Mouse (Mus musculus) myocyte (in vitro differentiated cells): Measurements from ENCODE around the gene Fndc10. TPM values are rescaled to one million over a fixed set of nuclear protein-coding genes. Genes with fewer than 3 reads are reported as not detected.

ENCODE experiments used
- H3K27me3 ChIP-seq: one replicate; pipeline ENCODE4 v1.6.1; 2011; ENCODE audit not compliant: control insufficient read depth, insufficient read depth, insufficient read length
- H3K36me3 ChIP-seq: one replicate; pipeline ENCODE4 v1.6.1; 2011; ENCODE audit not compliant: control insufficient read depth, insufficient read depth
- H3K4me2 ChIP-seq: one replicate; pipeline ENCODE4 v1.6.1; 2011; ENCODE audit warnings: low read depth, control low read depth
- H3K4me3 ChIP-seq: one replicate; pipeline ENCODE4 v1.5.1; 2011; ENCODE audit warnings: mild to moderate bottlenecking, control low read depth, moderate library complexity
- H3K79me2 ChIP-seq: one replicate; pipeline ENCODE4 v1.6.1; 2011; ENCODE audit not compliant: control insufficient read depth, insufficient read depth
- H3ac ChIP-seq: one replicate; pipeline ENCODE4 v1.6.1; 2011; ENCODE audit not compliant: control insufficient read depth, insufficient read length
- CEBPB ChIP-seq: IDR thresholded peaks from 2 replicates; pipeline ENCODE4 v1.6.1; 2011; ENCODE audit warnings: mild to moderate bottlenecking, moderate library complexity; ENCODE audit not compliant: poor library complexity, insufficient read depth, severe bottlenecking
- E2F4 ChIP-seq: IDR thresholded peaks from one replicate; pipeline ENCODE4 v1.6.1; 2011; ENCODE audit warnings: mild to moderate bottlenecking, control low read depth, moderate library complexity; ENCODE audit not compliant: insufficient read depth
- MAX ChIP-seq: IDR thresholded peaks from one replicate; pipeline ENCODE4 v1.6.1; 2011; ENCODE audit warnings: low read depth, mild to moderate bottlenecking, control low read depth
- MYOD1 ChIP-seq, 3 experiments: IDR thresholded peaks; one replicate each; pipeline ENCODE4 v1.6.1; 2011; ENCODE audit warnings: control low read depth in 2 of 3, low read depth in 2 of 3, mild to moderate bottlenecking in 2 of 3, moderate library complexity in 1 of 3; ENCODE audit not compliant: insufficient read length in 2 of 3, control insufficient read depth in 1 of 3
- MYOG ChIP-seq, 3 experiments: IDR thresholded peaks; one replicate each; pipeline ENCODE4 v1.6.1; 2011; ENCODE audit warnings: control low read depth in 2 of 3, low read depth in 2 of 3, mild to moderate bottlenecking in 2 of 3; ENCODE audit not compliant: insufficient read length in 2 of 3, control insufficient read depth in 1 of 3, insufficient read depth in 1 of 3
- POLR2A ChIP-seq: IDR thresholded peaks from one replicate; pipeline ENCODE4 v1.6.1; 2011; ENCODE audit warnings: low read depth, mild to moderate bottlenecking, control low read depth, moderate library complexity; ENCODE audit not compliant: insufficient read length
- POLR2AphosphoS2 ChIP-seq: IDR thresholded peaks from one replicate; pipeline ENCODE4 v1.6.1; 2011; ENCODE audit warnings: low read depth, control low read depth; ENCODE audit not compliant: insufficient read length
- REST ChIP-seq: IDR thresholded peaks from one replicate; pipeline ENCODE4 v1.6.1; 2011; ENCODE audit warnings: mild to moderate bottlenecking, control low read depth, moderate library complexity; ENCODE audit not compliant: insufficient read depth, insufficient read length
- SRF ChIP-seq: IDR thresholded peaks from one replicate; pipeline ENCODE4 v1.6.1; 2011; ENCODE audit warnings: low read depth; ENCODE audit not compliant: control insufficient read depth, insufficient read length
- TCF3 ChIP-seq: IDR thresholded peaks from one replicate; pipeline ENCODE4 v1.6.1; 2011; ENCODE audit warnings: low read depth, control low read depth; ENCODE audit not compliant: insufficient read length
- USF1 ChIP-seq: IDR thresholded peaks from one replicate; pipeline ENCODE4 v1.6.1; 2011; ENCODE audit warnings: low read depth, mild to moderate bottlenecking, control low read depth, moderate library complexity
- polyA plus RNA-seq: library from polyadenylated mRNA; unstranded; fragments of >200 nt; fragmentation: generic; extraction: Trizol; gene quantifications from one replicate; pipeline ENCODE4 v1.2.1, GENCODE M21; 2012; ENCODE audit warnings: missing spikeins

Fndc10 gene
- polyA plus RNA-seq, 1 experiment, result 8.3 TPM

DNA sequence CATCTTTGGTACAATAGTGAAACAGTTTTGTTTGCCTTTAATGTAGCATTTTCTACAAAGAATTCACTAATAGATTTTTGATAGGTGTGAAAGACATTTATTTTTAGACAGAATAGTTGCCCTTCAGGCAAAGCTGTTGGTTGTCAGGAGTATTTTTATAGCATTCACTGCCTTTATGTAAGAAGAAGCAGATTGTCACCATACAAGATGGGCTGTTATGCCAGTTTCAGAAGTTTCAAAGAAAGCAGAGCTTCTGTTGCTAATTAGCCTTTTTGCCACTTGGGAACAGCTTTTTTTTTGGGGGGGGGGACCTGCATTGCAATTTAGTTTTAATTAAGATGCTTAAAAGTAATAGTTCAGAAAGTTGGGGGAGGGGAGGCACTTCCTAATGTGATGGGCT, 14.8 kb downstream of the Fndc10 start:
- Histone ChIP-seq H3ac (no peak overlapping the region), H3K4me3 (no peak overlapping the region), H3K36me3 (no peaks in the 10 kb centered on the region), H3K79me2 (peaks cover 88% of the 10 kb centered on the region), H3K27me3 (no peaks in the 10 kb centered on the region), H3K4me2 (no peak overlapping the region)
- TF ChIP-seq POLR2AphosphoS2 (no peak), SRF (no peak), CEBPB (no peak)

DNA sequence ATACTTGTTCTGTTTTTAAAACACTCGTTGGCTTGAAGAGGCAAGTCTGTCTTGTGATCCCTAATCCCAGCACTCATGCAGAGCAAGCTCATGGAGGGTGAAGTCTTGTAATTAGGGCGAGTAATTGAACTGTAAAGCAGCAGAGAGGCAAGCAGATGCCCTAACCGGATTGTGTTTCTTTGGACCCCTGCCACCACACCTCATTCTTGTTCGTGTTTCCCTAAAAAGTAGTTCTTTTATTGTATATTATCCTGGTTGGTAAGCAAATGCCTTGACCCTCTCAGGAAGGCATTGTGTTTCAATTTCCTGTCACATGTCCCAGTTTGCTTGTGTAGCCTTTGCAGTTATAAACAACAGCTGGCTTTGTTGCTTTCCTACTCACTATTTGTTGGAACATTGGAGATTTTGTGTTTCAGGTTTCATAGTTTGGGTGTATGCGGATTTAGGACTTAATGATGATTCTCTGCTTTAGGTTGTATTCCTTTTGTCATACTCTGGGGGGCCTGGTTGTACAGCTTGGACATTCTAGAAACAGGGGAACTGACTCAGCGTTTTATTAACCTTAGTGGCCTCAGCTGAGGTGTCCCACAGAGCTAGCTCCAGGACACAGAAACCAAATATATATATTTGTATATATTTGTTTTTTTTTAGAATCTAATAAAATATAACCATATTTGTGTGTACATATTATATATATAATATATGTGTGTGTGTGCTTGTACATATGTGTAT, 16.5 kb downstream of the Fndc10 start:
- Histone ChIP-seq H3K4me2 (peak overlapping the region; percentile 51), H3K27me3 (no peaks in the 10 kb centered on the region), H3K36me3 (peaks cover 5% of the 10 kb centered on the region), H3K4me3 (no peak overlapping the region), H3ac (no peak overlapping the region), H3K79me2 (peaks cover 95% of the 10 kb centered on the region)
- no peak for TF ChIP-seq MYOG (IDR thresholded peaks at IDR 0.05; ENCODE audit: control insufficient read depth in 1 of 3, insufficient read depth in 1 of 3, insufficient read length in 2 of 3, low read depth in 2 of 3)
- TF ChIP-seq USF1, result peak; percentile 86
- no peak for TF ChIP-seq POLR2A

DNA sequence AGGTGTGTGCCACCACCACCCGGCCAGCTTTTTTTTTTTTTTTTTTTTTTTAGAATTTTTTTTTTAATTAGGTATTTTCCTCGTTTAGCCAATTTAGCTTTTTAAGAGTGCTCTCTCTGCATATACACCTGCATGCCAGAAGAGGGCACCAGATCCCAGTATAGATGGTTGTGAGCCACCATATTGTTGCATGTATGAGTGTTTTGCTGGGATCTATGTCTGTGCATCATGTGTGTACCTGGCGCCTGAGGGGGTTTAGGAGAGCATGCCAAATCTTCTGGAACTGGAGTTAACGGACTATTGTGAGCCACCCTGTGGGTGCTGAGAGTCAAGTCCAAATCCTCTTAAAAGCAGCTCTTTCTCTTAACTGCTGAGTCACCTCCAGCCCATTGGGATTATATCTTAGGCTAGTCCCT, 27.5 kb downstream of the Fndc10 start:
- H3K4me3 ChIP-seq, result no peak overlapping the region
- H3K79me2 ChIP-seq, result no peaks in the 10 kb centered on the region
- H3K36me3 ChIP-seq, result peaks cover 14% of the 10 kb centered on the region
- TF ChIP-seq POLR2AphosphoS2 (no peak), MAX (no peak), SRF (no peak), MYOD1 (IDR thresholded peaks at IDR 0.05; ENCODE audit: control insufficient read depth in 1 of 3, insufficient read length in 2 of 3, low read depth in 2 of 3) (no peak), MYOG (IDR thresholded peaks at IDR 0.05; ENCODE audit: control insufficient read depth in 1 of 3, insufficient read depth in 1 of 3, insufficient read length in 2 of 3, low read depth in 2 of 3) (no peak), REST (no peak), POLR2A (no peak), USF1 (no peak), CEBPB (no peak), E2F4 (no peak), TCF3 (no peak)
- H3ac ChIP-seq, result no peak overlapping the region
- no peaks in the 10 kb centered on the region for H3K27me3 ChIP-seq
- H3K4me2 ChIP-seq, result no peak overlapping the region

DNA sequence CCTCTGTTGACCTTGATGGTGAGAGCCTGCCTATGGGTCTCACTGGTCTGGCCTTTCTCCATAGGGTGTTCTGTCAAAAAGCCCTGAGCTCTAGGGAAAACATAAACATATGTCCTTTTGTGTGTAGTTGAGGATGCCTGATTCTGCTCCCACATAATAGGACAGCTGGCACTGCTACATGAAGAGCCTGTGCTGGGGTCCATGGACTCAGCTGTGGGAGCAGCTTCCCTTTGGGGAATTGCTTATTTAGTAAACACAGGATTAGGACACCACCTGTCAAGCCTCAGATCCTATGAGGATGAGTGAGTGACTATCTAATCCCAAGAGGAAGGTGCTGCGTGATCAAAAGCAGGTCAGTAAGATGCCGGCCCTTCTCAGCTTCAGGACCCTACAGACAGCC, 33.9 kb downstream of the Fndc10 start:
- H3K36me3 ChIP-seq, result peaks cover 20% of the 10 kb centered on the region
- H3K27me3 ChIP-seq, result no peaks in the 10 kb centered on the region

DNA sequence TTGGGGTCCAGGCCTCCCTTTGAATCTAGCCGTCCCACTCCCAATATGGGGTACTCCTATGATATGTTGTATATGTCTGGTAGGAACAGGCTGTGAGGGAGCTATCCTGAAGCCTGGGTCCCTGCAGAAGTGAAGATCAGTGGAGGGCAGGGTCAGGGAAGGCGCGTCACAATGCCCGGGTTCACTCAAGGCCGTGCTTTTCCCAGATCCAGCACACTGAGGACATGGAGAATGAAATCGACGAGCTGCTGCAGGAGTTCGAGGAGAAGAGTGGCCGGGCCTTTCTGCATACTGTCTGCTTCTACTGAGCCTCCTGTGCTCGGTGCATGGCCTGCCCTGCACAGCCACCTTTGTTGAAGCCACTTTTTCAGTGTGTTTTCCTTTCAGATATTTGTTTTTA, 39.1 kb downstream of the Fndc10 start:
- H3K4me2 ChIP-seq, result peak overlapping the region; percentile 71
- peak overlapping the region; percentile 69 for H3K4me3 ChIP-seq
- peak overlapping the region; percentile 64 for H3ac ChIP-seq
- TF ChIP-seq SRF (no peak), E2F4 (no peak), TCF3 (no peak), CEBPB (no peak), POLR2AphosphoS2 (peak; percentile 11), MYOD1 (IDR thresholded peaks at IDR 0.05; ENCODE audit: control insufficient read depth in 1 of 3, insufficient read length in 2 of 3, low read depth in 2 of 3) (no peak)
- H3K79me2 ChIP-seq, result peaks cover 22% of the 10 kb centered on the region
- peaks cover 25% of the 10 kb centered on the region for H3K36me3 ChIP-seq
- no peaks in the 10 kb centered on the region for H3K27me3 ChIP-seq

More for the DNA sequence above, 33.9 kb downstream of the Fndc10 start:
- peak; percentile 47 for TF ChIP-seq POLR2AphosphoS2
- no peak for TF ChIP-seq MAX
- TF ChIP-seq REST, result no peak
- Histone ChIP-seq H3ac (no peak overlapping the region), H3K4me3 (no peak overlapping the region), H3K79me2 (peaks cover 14% of the 10 kb centered on the region), H3K4me2 (no peak overlapping the region)
